Mouse (Mus musculus) duodenum, adult 2 months (tissue): Measurements from ENCODE around the gene Pdgfd. TPM values are rescaled to one million over a fixed set of nuclear protein-coding genes. Genes with fewer than 3 reads are reported as not detected.

Experiments used
- polyA plus RNA-seq: library from polyadenylated mRNA; depleted of rRNA; stranded (reverse); fragments of >200 nt; gene quantifications from 2 replicates; pipeline ENCODE4 v1.2.3, GENCODE M21; 2012; ENCODE audit warnings: low replicate concordance; rRNA removed

Gene Pdgfd
- 0.14 and 0.40 TPM in 2 replicates for polyA plus RNA-seq

DNA sequence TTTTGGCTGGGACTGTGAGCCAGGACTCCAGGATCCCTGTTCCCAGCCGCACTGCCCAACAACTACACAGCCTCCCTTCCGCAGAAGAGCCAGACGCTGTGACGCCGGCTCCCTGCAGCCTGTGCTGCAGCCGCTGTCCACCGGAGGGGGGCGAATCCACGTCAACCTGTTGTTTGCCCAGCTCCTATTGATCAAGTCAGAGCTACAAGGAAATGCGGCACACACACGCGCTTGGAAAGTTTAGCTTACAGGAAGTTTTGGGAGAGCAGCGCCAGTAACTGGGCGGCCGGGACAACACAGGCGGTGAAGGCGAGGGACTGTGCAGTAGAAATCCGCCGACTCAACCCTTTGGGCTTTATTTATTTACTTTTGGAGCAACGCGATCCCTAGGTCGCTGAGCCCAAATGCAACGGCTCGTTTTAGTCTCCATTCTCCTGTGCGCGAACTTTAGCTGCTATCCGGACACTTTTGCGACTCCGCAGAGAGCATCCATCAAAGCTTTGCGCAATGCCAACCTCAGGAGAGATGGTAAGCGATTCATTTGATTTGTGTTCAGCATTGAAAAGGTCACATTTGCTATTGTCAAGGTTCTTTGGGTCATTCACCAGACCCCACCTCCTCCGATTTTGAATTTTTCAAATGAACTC, at the start of gene Pdgfd:
Gene Pdgfd, plus strand, starts transcription at position 194 of the 647 bp plus-strand sequence.

DNA sequence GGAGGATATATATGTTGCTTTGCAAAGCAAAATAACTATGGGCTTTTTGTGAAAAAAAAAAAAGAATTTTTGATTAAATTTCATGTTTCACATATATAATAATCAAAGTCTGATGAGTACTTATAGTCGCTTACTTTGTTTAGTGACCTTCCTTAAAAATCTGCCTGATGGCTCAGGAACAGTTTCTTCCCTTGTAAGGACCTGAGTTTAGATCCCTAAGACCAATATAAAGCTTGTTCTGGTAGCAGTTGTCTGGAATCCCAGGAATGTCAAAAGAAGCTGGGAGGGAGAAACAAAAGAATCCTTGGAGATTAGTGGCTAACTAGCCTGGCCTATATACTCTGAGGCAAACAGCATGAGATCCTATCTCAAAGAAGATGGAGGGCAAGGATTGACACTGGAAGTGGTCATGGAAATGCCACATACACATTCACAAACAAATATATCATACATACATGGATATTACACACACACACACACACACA, 101.5 kb downstream of the Pdgfd start, which contains the start of gene Ddi1:
Gene Ddi1, minus strand, starts transcription at position 51 of the 485 bp plus-strand sequence.

Other genes starting within 250 kb of the Pdgfd start
- gene Ddi1, start 101.3 kb downstream of the Pdgfd start, polyA plus RNA-seq: not detected in 2 replicates